Comparison of ENCODE assay signal across 24 mouse cellular contexts in genomic region chr5:132008703-132009222, GRCm38 (mm10).
DNase-seq lines count a peak whose midpoint lies in the region; ATAC-seq and TF ChIP-seq lines count a peak whose summit lies in the region.
"Had no signal": no experiment of that assay in that cellular context is flagged by ENCODE, and none has a peak within 500 bp of the region (broad histone marks: within the 10 kb centered on the region; RNA-seq: fewer than 3 reads in every experiment).

No protein-coding gene starts in this region.

- DNase-seq in forebrain, embryonic 14.5 days (ENCODE audit: low spot score) = peak; percentile 51
- no peak for DNase-seq in forebrain, embryonic 10.5 days (ENCODE audit: extremely low spot score, low spot score)
- no peak for DNase-seq in hindbrain, embryonic 10.5 days (ENCODE audit: low spot score)
- peak; percentile 12 for DNase-seq in lung, embryonic 14.5 days
- no peak for DNase-seq in lung, postnatal 25 days (ENCODE audit: low spot score)
- DNase-seq in retina, embryonic 14.5 days (ENCODE audit: low spot score) = peak; percentile 11
- DNase-seq: adrenal gland, postnatal 25 days; cerebellum, adult 11 months; cerebellum, adult 9-11 months; gastrocnemius, postnatal 36 days; heart, postnatal 4 days; liver; lung, postnatal 10 days; right cerebral cortex, postnatal 14 days; thymus, adult 2 months; thymus, postnatal 4 days had no signal

- H3K4me2 ChIP-seq in forebrain, embryonic 14.5 days (ENCODE audit: low read length) = no peak overlapping the region
- H3K4me2 ChIP-seq in hindbrain, embryonic 13.5 days = no peak overlapping the region
- H3K4me2 ChIP-seq in lung, embryonic 14.5 days = no peak overlapping the region
- H3K4me2 ChIP-seq: embryonic facial prominence, embryonic 12.5 days; midbrain, embryonic 12.5 days had no signal

- no peak for TF ChIP-seq CTCF in lung, embryonic 14.5 days (IDR thresholded peaks at IDR 0.05; ENCODE audit: low read depth)

- H3K9ac ChIP-seq in forebrain, embryonic 14.5 days (ENCODE audit: low read length) = no peak overlapping the region
- no peak overlapping the region for H3K9ac ChIP-seq in hindbrain, embryonic 13.5 days
- no peak overlapping the region for H3K9ac ChIP-seq in lung, embryonic 14.5 days
- H3K9ac ChIP-seq: embryonic facial prominence, embryonic 12.5 days; midbrain, embryonic 12.5 days had no signal

- 38% methylated on average over 7 of the region's 7 CpGs for WGBS in forebrain, embryonic 14.5 days
- 77% methylated on average over 7 of the region's 7 CpGs for WGBS in forebrain, embryonic 10.5 days
- 78% methylated on average over 7 of the region's 7 CpGs for WGBS in hindbrain, embryonic 13.5 days
- 80% methylated on average over 7 of the region's 7 CpGs for WGBS in hindbrain, embryonic 10.5 days
- 55% methylated on average over 7 of the region's 7 CpGs for WGBS in lung, embryonic 14.5 days

- peaks cover 7% of the 10 kb centered on the region for H3K4me1 ChIP-seq in forebrain, embryonic 14.5 days (ENCODE audit: control insufficient read depth, insufficient read depth, low read length)
- peaks cover 34% of the 10 kb centered on the region for H3K4me1 ChIP-seq in forebrain, embryonic 10.5 days
- peaks cover 24% of the 10 kb centered on the region for H3K4me1 ChIP-seq in hindbrain, embryonic 13.5 days (replicated peaks)
- peaks cover 4% of the 10 kb centered on the region; the same call in 1 of the 2 replicates for H3K4me1 ChIP-seq in hindbrain, embryonic 10.5 days (replicated peaks)
- no peaks in the 10 kb centered on the region for H3K4me1 ChIP-seq in lung, embryonic 14.5 days (ENCODE audit: insufficient read depth)
- H3K4me1 ChIP-seq: embryonic facial prominence, embryonic 12.5 days had no signal

- no peak overlapping the region for H3K27ac ChIP-seq in forebrain, embryonic 14.5 days (ENCODE audit: low read depth, low read length)
- no peak overlapping the region for H3K27ac ChIP-seq in forebrain, embryonic 10.5 days
- H3K27ac ChIP-seq in hindbrain, embryonic 13.5 days = peak overlapping the region; percentile 9; the same call in 1 of the 2 replicates
- no peak overlapping the region for H3K27ac ChIP-seq in hindbrain, embryonic 10.5 days
- H3K27ac ChIP-seq in lung, embryonic 14.5 days (ENCODE audit: low read depth) = no peak overlapping the region
- H3K27ac ChIP-seq: embryonic facial prominence, embryonic 12.5 days; heart, embryonic 10.5 days; midbrain, embryonic 12.5 days; stomach, postnatal 0 days had no signal

- H3K36me3 ChIP-seq in forebrain, embryonic 14.5 days (ENCODE audit: control insufficient read depth, insufficient read depth, low read length) = no peaks in the 10 kb centered on the region
- no peaks in the 10 kb centered on the region for H3K36me3 ChIP-seq in forebrain, embryonic 10.5 days (replicated peaks)
- H3K36me3 ChIP-seq in hindbrain, embryonic 13.5 days = no peaks in the 10 kb centered on the region
- H3K36me3 ChIP-seq in hindbrain, embryonic 10.5 days = no peaks in the 10 kb centered on the region
- H3K36me3 ChIP-seq in lung, embryonic 14.5 days (ENCODE audit: insufficient read depth) = no peaks in the 10 kb centered on the region
- H3K36me3 ChIP-seq: embryonic facial prominence, embryonic 12.5 days; heart, embryonic 10.5 days; midbrain, embryonic 12.5 days had no signal

- no peaks in the 10 kb centered on the region for H3K9me3 ChIP-seq in forebrain, embryonic 14.5 days (replicated peaks; ENCODE audit: control insufficient read depth, low read length)
- H3K9me3 ChIP-seq in forebrain, embryonic 10.5 days = no peaks in the 10 kb centered on the region
- no peaks in the 10 kb centered on the region for H3K9me3 ChIP-seq in hindbrain, embryonic 13.5 days
- H3K9me3 ChIP-seq in hindbrain, embryonic 10.5 days = no peaks in the 10 kb centered on the region
- H3K9me3 ChIP-seq in lung, embryonic 14.5 days (ENCODE audit: low read depth, low read length) = no peaks in the 10 kb centered on the region
- H3K9me3 ChIP-seq: embryonic facial prominence, embryonic 12.5 days; heart, embryonic 10.5 days; midbrain, embryonic 12.5 days had no signal

- ATAC-seq in forebrain, embryonic 14.5 days = no peak
- ATAC-seq in hindbrain, embryonic 13.5 days (ENCODE audit: low FRiP score) = no peak
- ATAC-seq in lung, embryonic 14.5 days (ENCODE audit: insufficient read depth) = no peak
- ATAC-seq in erythroblast, adult 5-6 weeks (replicated peaks; ENCODE audit: low FRiP score, poor library complexity, severe bottlenecking) = no peak
- ATAC-seq: CD4-positive, CD25-positive, alpha-beta regulatory T cell, adult 4 months; intestine, postnatal 0 days had no signal

- H3K4me3 ChIP-seq in forebrain, embryonic 14.5 days (ENCODE audit: low read depth, low read length) = no peak overlapping the region
- H3K4me3 ChIP-seq in forebrain, embryonic 10.5 days = no peak overlapping the region
- H3K4me3 ChIP-seq in hindbrain, embryonic 13.5 days = no peak overlapping the region
- no peak overlapping the region for H3K4me3 ChIP-seq in hindbrain, embryonic 10.5 days
- H3K4me3 ChIP-seq in lung, embryonic 14.5 days (ENCODE audit: low read depth, low read length) = no peak overlapping the region
- H3K4me3 ChIP-seq: embryonic facial prominence, embryonic 12.5 days; heart, embryonic 10.5 days; midbrain, embryonic 12.5 days had no signal

- H3K27me3 ChIP-seq in forebrain, embryonic 14.5 days (replicated peaks; ENCODE audit: control insufficient read depth, insufficient read depth, low read length) = no peaks in the 10 kb centered on the region
- no peaks in the 10 kb centered on the region for H3K27me3 ChIP-seq in forebrain, embryonic 10.5 days (ENCODE audit: poor library complexity, severe bottlenecking)
- no peaks in the 10 kb centered on the region for H3K27me3 ChIP-seq in hindbrain, embryonic 13.5 days
- no peaks in the 10 kb centered on the region for H3K27me3 ChIP-seq in hindbrain, embryonic 10.5 days (ENCODE audit: insufficient read depth, poor library complexity, severe bottlenecking)
- no peaks in the 10 kb centered on the region for H3K27me3 ChIP-seq in lung, embryonic 14.5 days (ENCODE audit: insufficient read depth, low read length)
- H3K27me3 ChIP-seq: embryonic facial prominence, embryonic 12.5 days; midbrain, embryonic 12.5 days had no signal

Comparison
In these comparisons a context has a peak if more than half of its experiments do, and no peak if none do; other contexts are left out.
1. DNase-seq: peak in forebrain, embryonic 14.5 days (single experiment), lung, embryonic 14.5 days (single experiment) and retina, embryonic 14.5 days (single experiment); none in forebrain, embryonic 10.5 days (single experiment), hindbrain, embryonic 10.5 days (single experiment) and lung, postnatal 25 days (single experiment).